Mouse (Mus musculus) forebrain, embryonic 11.5 days (tissue): ENCODE measurements around the gene Nrxn2. TPM values are rescaled to one million over a fixed set of nuclear protein-coding genes. Genes with fewer than 3 reads are reported as not detected.

ENCODE experiments used
- ATAC-seq: fragments of 200-750 bp; cut with Nextera tagmentation; replicated peaks from 2 replicates; pipeline ENCODE4 v1.8.0; 2017; ENCODE audit warnings: moderate TSS enrichment; ENCODE audit not compliant: low FRiP score
- DNase-seq: peaks from one replicate; pipeline ENCODE4 v3.0.0-alpha.2; 2017; ENCODE audit warnings: low spot score
- H3K27ac ChIP-seq: fragments of 300-500 bp; sonication (generic); 2 replicates; pipeline ENCODE4 v1.5.1; 2014; ENCODE audit warnings: low read depth, low read length
- H3K27me3 ChIP-seq: fragments of 300-500 bp; sonication (generic); 2 replicates; pipeline ENCODE4 v1.6.1; 2014; ENCODE audit warnings: mild to moderate bottlenecking, low read length, mixed read lengths; ENCODE audit not compliant: control insufficient read depth, insufficient read depth
- H3K36me3 ChIP-seq: fragments of 300-500 bp; sonication (generic); 2 replicates; pipeline ENCODE4 v1.6.1; 2014; ENCODE audit warnings: mild to moderate bottlenecking, low read length, moderate library complexity, mixed read lengths; ENCODE audit not compliant: control insufficient read depth, insufficient read depth
- H3K4me1 ChIP-seq: fragments of 300-500 bp; sonication (generic); replicated peaks from 2 replicates; pipeline ENCODE4 v1.6.1; 2014; ENCODE audit warnings: low read length, mixed read lengths; ENCODE audit not compliant: control insufficient read depth, insufficient read depth
- H3K4me2 ChIP-seq: fragments of 300-500 bp; sonication (generic); 2 replicates; pipeline ENCODE4 v1.6.1; 2014; ENCODE audit warnings: low read depth, mild to moderate bottlenecking, low read length, moderate library complexity, mixed read lengths; ENCODE audit not compliant: severe bottlenecking
- H3K4me3 ChIP-seq: fragments of 300-500 bp; sonication (generic); 2 replicates; pipeline ENCODE4 v1.5.1; 2014; ENCODE audit warnings: low read depth, low read length
- H3K9ac ChIP-seq: fragments of 300-500 bp; sonication (generic); 2 replicates; pipeline ENCODE4 v1.6.1; 2014; ENCODE audit warnings: low read length
- H3K9me3 ChIP-seq: fragments of 300-500 bp; sonication (generic); 2 replicates; pipeline ENCODE4 v1.6.1; 2016; ENCODE audit warnings: low read length, mixed read lengths; ENCODE audit not compliant: control insufficient read depth
- WGBS: fragments of 180-500 bp; shearing (Covaris S2); extraction: QIAGEN DNeasy Blood & Tissue Kit; methylation state at CpG from one replicate; pipeline ENCODE4 v1.1.7; 2014; 5-methylcytosine and 5-hydroxymethylcytosine counted together
- polyA plus RNA-seq: library from polyadenylated mRNA; unstranded; fragments of >200 nt; fragmentation: Nextera tagmentation; extraction: Ambion mirVana; gene quantifications from 2 replicates; pipeline ENCODE4 v1.2.1, GENCODE M21; 2014

The Nrxn2 gene
- polyA plus RNA-seq, 1 experiment from 2014 or later, result 8.1 TPM

DNA sequence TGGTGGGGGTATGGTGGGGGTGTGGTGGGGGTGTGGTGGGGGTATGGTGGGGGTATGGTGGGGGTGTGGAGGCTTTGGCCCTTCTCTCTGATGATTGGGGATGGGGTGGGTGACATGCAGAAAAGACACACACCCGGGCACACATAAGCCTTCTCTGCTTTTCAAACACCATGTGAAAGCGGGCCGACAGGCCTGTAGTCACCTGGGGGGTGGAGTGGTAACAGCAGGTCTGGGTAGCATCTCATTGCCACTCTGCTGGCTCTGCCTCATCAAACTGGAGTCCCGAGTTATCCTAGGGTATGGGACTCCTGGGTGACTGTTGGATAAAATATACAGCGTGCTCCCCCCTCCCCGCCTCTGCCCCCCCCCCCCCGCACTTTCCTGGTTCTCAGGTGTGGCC, 75.5 kb downstream of the Nrxn2 start:
- Histone ChIP-seq H3K4me1 (peaks cover 10% of the 10 kb centered on the region; the same call in 1 of the 2 replicates), H3K27me3 (peaks cover 5% of the 10 kb centered on the region), H3K9ac (no peak overlapping the region), H3K4me3 (no peak overlapping the region), H3K27ac (no peak overlapping the region), H3K36me3 (no peaks in the 10 kb centered on the region), H3K4me2 (no peak overlapping the region), H3K9me3 (no peaks in the 10 kb centered on the region)
- no peak for ATAC-seq
- WGBS, result 81% methylated on average over 5 of the region's 7 CpGs
- DNase-seq, result no peak

DNA sequence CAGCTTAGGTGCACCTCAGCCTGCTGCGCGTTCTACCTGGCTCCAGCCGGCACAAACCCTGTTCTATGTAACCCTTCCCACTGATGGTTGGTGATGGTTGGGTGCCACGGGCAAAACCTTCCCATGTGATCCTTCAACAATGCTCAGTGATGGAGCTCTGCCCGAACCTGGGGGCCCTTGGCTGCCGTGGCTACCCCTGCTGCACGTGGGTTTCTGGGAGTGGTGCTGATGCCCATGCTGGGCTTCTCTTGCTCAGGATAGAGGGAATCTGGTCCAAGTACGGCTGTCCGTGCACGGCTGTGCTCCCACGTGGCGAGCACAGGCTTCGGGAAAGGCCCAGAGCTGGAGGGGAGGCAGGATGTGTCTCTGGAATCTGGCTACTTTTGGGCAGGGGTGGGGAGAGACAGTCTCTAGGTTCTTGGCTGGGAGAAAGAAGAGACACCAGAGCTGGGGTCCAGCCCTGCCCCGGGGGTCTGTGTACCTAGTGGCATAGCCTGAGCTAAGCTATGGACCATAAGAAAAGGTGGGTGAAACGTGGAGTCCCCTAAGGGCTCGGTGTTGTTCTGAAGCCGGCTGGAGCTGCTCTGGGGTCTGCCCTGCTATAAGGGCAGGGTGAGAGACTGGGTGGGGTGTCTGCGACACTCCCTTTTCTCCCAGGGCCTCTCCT, 76.1 kb downstream of the Nrxn2 start:
- DNase-seq (no peak), ATAC-seq (no peak)
- Histone ChIP-seq H3K9ac (no peak overlapping the region; the same call in 1 of the 2 replicates), H3K4me1 (peaks cover 8% of the 10 kb centered on the region; the same call in 1 of the 2 replicates), H3K4me2 (no peak overlapping the region), H3K4me3 (no peak overlapping the region), H3K9me3 (no peaks in the 10 kb centered on the region), H3K27me3 (peaks cover 5% of the 10 kb centered on the region), H3K27ac (no peak overlapping the region), H3K36me3 (no peaks in the 10 kb centered on the region)
- WGBS, result 72% methylated on average over 18 of the region's 18 CpGs

DNA sequence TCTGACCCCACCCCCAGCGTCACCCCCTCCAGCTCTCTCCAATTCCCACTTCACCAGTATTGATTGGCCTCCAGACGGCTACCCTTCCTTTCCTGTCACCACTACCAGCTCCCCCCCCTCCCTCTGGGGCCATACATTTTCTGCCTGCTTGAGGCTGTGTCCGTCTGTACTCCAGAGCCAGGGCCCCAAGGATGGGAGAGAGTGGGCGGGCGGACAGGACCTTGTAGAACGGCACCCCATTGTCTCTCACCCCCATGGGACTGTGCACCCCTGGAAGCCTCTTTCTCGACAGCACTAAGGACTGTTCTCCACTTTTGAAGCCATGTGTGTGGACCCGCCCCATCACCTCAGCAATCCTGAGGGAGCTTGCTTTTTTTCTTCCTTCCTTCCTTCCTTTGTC, 77.2 kb downstream of the Nrxn2 start:
- H3K27ac ChIP-seq, result no peak overlapping the region
- peaks cover 8% of the 10 kb centered on the region; the same call in 1 of the 2 replicates for H3K4me1 ChIP-seq
- no peak overlapping the region for H3K4me2 ChIP-seq
- no peaks in the 10 kb centered on the region for H3K36me3 ChIP-seq
- peaks cover 5% of the 10 kb centered on the region for H3K27me3 ChIP-seq
- H3K9ac ChIP-seq, result no peak overlapping the region
- WGBS, result 41% methylated on average over 8 of the region's 8 CpGs
- no peak for ATAC-seq
- H3K4me3 ChIP-seq, result no peak overlapping the region
- no peak for DNase-seq
- no peaks in the 10 kb centered on the region for H3K9me3 ChIP-seq

DNA sequence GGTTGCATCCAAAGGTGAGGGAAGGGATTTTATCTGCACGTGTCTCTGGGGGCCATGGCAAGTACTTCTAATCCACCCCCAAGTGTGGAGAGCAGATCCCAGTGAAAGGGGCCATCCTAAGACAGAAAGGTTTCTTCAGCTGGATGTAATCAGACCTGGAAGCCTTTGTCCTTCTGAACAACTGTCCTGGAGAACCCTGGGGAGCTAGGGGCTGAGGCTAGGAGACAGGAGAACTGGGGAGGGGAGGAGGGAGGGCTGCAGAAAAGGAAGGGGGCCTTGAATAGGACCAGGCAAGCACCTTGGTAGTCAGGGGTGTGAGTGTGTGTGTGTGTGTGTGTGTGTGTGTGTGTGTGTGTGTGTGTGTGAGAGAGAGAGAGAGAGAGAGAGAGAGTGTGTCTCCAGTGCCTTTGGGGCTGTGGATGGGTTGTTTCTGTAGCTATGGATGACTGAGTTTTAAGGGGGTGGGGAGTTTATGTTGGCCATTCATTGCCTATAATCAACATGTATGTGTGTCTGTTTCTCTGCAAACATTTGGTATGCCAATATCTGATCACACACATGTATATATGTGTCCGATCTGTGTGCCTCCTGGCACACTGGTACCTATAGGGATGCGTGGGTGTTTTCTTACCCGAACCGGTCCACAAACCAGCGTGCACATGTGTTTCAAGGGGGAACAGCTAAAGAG, 78.1 kb downstream of the Nrxn2 start:
- peak overlapping the region; percentile 32 for H3K9ac ChIP-seq
- 8% methylated on average over 6 of the region's 6 CpGs for WGBS
- DNase-seq, result no peak
- no peaks in the 10 kb centered on the region for H3K36me3 ChIP-seq
- 0 out of 2 replicates have a peak, but pooled peaks have one; percentile 17 for ATAC-seq
- peak overlapping the region; percentile 89 for H3K4me2 ChIP-seq
- H3K4me1 ChIP-seq, result peaks cover 8% of the 10 kb centered on the region; the same call in 1 of the 2 replicates
- H3K4me3 ChIP-seq, result peak overlapping the region; percentile 77
- peaks cover 5% of the 10 kb centered on the region for H3K27me3 ChIP-seq
- H3K9me3 ChIP-seq, result no peaks in the 10 kb centered on the region
- no peak overlapping the region for H3K27ac ChIP-seq

DNA sequence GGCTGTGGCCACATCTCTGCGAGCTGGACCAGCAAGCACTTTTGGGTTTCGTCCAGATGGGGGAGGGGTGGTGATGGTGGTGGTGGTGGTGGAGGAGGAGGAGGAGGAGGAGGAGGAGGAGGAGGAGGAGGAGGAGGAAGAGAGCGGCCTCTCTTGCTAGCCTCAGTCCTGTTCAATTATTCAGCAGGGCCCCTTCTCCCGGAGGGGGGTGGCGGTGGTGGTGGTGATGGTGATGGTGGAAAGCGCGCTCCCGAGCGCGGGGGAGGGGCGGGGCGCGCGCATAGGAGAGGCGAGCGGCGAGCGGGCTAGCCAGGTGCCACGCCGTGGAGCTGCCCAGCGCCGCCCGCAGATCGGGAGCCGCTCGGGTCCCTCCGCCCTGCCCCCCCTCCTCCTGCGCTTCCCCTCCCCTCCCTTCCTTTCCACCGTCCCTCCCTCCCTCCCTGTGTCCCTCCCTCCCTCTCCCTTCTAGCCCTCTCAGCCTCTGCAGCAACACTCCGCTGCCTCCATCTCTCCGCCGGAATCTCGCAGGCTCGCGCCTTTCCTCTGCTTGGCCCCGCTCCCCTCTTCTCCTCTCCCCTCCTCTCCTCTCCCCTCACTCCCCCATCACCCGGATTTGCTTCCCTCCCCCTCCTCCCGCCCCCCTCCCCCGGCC, 78.7 kb downstream of the Nrxn2 start:
- H3K36me3 ChIP-seq, result no peaks in the 10 kb centered on the region
- peak overlapping the region; percentile 37 for H3K27ac ChIP-seq
- ATAC-seq, result peak; percentile 68
- peak overlapping the region; percentile 89 for H3K4me2 ChIP-seq
- H3K9me3 ChIP-seq, result no peaks in the 10 kb centered on the region
- peaks cover 5% of the 10 kb centered on the region for H3K27me3 ChIP-seq
- peaks cover 11% of the 10 kb centered on the region; the same call in 1 of the 2 replicates for H3K4me1 ChIP-seq
- peak; percentile 91 for DNase-seq
- peak overlapping the region; percentile 77 for H3K4me3 ChIP-seq
- H3K9ac ChIP-seq, result peak overlapping the region; percentile 90
- 1% methylated on average over 23 of the region's 39 CpGs for WGBS

DNA sequence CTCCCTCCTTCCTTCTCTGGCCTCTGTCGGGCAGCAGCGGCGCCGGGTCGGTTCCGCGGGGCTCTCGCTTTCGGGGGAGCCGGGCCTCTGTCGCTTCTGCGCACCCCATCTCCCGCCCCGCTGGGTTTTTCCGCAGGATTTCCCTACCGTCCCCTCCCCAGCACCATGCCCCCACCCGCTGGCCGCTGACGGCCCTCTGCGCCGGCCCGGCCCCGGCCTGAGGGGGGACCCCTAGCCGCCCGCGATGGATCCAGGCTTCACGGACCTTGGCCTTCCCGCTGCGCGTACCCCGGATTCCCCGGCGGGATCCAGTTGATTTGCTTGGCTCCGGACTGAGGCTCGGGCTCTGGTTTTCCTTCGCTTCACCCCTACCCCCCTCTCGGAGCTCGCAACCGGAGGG, 79.3 kb downstream of the Nrxn2 start:
- 0 out of 2 replicates have a peak, but pooled peaks have one; percentile 11 for ATAC-seq
- Histone ChIP-seq H3K9me3 (no peaks in the 10 kb centered on the region), H3K4me3 (peak overlapping the region; percentile 77), H3K9ac (peak overlapping the region; percentile 90), H3K4me1 (peaks cover 15% of the 10 kb centered on the region; the same call in 1 of the 2 replicates), H3K36me3 (no peaks in the 10 kb centered on the region), H3K4me2 (peak overlapping the region; percentile 89), H3K27ac (peak overlapping the region; percentile 37; the same call in 1 of the 2 replicates), H3K27me3 (peaks cover 3% of the 10 kb centered on the region)
- under 1% methylated on average over 37 of the region's 39 CpGs for WGBS
- DNase-seq, result no peak

DNA sequence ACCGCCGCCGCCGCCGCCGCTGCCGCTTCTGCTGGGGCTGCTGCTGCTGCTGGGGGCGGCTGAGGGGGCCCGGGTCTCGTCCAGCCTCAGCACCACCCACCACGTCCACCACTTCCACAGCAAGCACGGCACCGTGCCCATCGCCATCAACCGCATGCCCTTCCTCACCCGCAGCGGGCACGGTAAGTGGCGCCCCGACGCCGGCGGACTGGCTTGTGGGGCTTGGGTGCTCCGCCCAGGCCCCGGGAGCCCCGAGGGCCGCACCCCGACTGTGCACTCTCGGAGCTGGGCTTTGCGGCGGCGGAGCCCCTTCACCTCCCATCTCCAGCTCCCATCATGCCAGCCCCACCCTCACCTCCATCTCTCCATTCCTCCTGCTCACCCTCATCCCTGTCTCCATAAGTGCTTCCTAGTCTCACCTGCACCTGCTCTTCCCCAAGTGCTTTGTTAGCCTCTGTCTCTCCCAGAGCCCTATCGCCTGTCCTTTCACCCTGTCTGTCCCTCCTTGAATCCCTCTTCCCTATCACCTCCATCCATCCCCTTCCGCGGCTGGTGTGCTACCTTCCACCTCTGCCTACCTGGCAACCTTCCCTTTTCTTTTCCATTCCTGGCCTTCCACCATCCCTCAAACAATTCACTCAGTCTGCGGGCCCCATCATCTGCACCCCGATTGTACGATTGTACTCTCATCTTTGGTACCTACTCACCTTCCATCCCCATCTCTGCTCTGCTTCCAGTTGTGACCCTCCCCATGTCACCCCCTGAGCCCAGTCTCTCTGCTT, 80.0 kb downstream of the Nrxn2 start:
- DNase-seq (no peak), ATAC-seq (no peak)
- H3K36me3 ChIP-seq, result no peaks in the 10 kb centered on the region
- H3K9me3 ChIP-seq, result no peaks in the 10 kb centered on the region
- H3K4me2 ChIP-seq, result peak overlapping the region; percentile 89
- WGBS, result 6% methylated on average over 23 of the region's 38 CpGs
- H3K27ac ChIP-seq, result 0 out of 2 replicates have a peak overlapping the region, but pooled peaks have one; percentile 37
- peak overlapping the region; percentile 77 for H3K4me3 ChIP-seq
- H3K27me3 ChIP-seq, result peaks cover 3% of the 10 kb centered on the region
- peak overlapping the region; percentile 90 for H3K9ac ChIP-seq
- H3K4me1 ChIP-seq, result peaks cover 22% of the 10 kb centered on the region; the same call in 1 of the 2 replicates
